Mouse (Mus musculus) adrenal gland, adult 10 weeks (tissue): ENCODE measurements around the gene Sfrp5. TPM values are rescaled to one million over a fixed set of nuclear protein-coding genes. Genes with fewer than 3 reads are reported as not detected.

ENCODE experiments used
- polyA plus RNA-seq: library from polyadenylated mRNA; stranded (reverse); fragments of 350-450 nt; fragmentation: Illumina TruSeq; extraction: RNeasy Lipid Tissue Mini Kit (QIAGEN cat#74804); gene quantifications from one replicate; pipeline ENCODE4 v1.2.3, GENCODE M21; 2014; ENCODE audit warnings: low read depth, low replicate concordance

The Sfrp5 gene
- not detected for polyA plus RNA-seq

GRCm38 (mm10) chr19:42201696-42202381, at the start of gene Sfrp5:
Sfrp5 (minus strand) TSS chr19:42202252.

GRCm38 (mm10) chr19:42247519-42247918, 45.5 kb upstream of the Sfrp5 start, which contains the start of gene Golga7b:
Golga7b (plus strand) TSS chr19:42247574.

GRCm38 (mm10) chr19:42163764-42164163, 38.3 kb downstream of the Sfrp5 start, which contains the start of gene Zfyve27:
Zfyve27 (plus strand) TSS chr19:42163951.

Other genes with a start within 250 kb of the Sfrp5 start
- gene Mms19, start 221.1 kb downstream of the Sfrp5 start, polyA plus RNA-seq = 13.2 TPM
- 0.52 TPM for gene Ubtd1, start 220.5 kb downstream of the Sfrp5 start, polyA plus RNA-seq
- gene Ankrd2, start 166.3 kb downstream of the Sfrp5 start, polyA plus RNA-seq = not detected
- gene Hoga1, start 156.6 kb downstream of the Sfrp5 start, polyA plus RNA-seq = 0.35 TPM
- not detected for gene 4933411K16Rik, start 150.0 kb downstream of the Sfrp5 start, polyA plus RNA-seq
- gene Morn4, start 115.9 kb downstream of the Sfrp5 start, polyA plus RNA-seq = 2.4 TPM
- 13.7 TPM for gene Pi4k2a, start 111.8 kb downstream of the Sfrp5 start, polyA plus RNA-seq
- 8.3 TPM for gene Avpi1, start 73.2 kb downstream of the Sfrp5 start, polyA plus RNA-seq
- 11.5 TPM for gene Marveld1, start 54.9 kb downstream of the Sfrp5 start, polyA plus RNA-seq
- gene Zfyve27, start 38.3 kb downstream of the Sfrp5 start, polyA plus RNA-seq = 8.1 TPM
- 0.64 TPM for gene Golga7b, start 45.3 kb upstream of the Sfrp5 start, polyA plus RNA-seq
- gene Crtac1, start 229.5 kb upstream of the Sfrp5 start, polyA plus RNA-seq = not detected